Mouse (Mus musculus) ES-Bruce4 (cell line): ENCODE measurements around the gene Rilpl1. TPM values are rescaled to one million over a fixed set of nuclear protein-coding genes. Genes with fewer than 3 reads are reported as not detected.
A peak's percentile ranks its signal among the peaks of the same experiment; 100 is the strongest.

ENCODE experiments used
- H3K27ac ChIP-seq: 2 replicates; pipeline ENCODE4 v1.5.1; 2012; ENCODE audit warnings: low read length, inconsistent platforms; ENCODE audit not compliant: insufficient read depth
- H3K27me3 ChIP-seq: 2 replicates; pipeline ENCODE4 v1.6.1; 2012; ENCODE audit warnings: mild to moderate bottlenecking, low read length, inconsistent platforms; ENCODE audit not compliant: control insufficient read depth, poor library complexity, insufficient read depth, severe bottlenecking
- H3K36me3 ChIP-seq: 2 replicates; pipeline ENCODE4 v1.6.1; 2012; ENCODE audit warnings: inconsistent platforms, mild to moderate bottlenecking, low read length, moderate library complexity; ENCODE audit not compliant: control insufficient read depth, poor library complexity, insufficient read depth, severe bottlenecking
- H3K4me1 ChIP-seq: one replicate; pipeline ENCODE4 v1.8.1; 2011; ENCODE audit warnings: low read length; ENCODE audit not compliant: control insufficient read depth, insufficient read depth
- H3K4me3 ChIP-seq: 2 replicates; pipeline ENCODE4 v1.5.1; 2011; ENCODE audit warnings: low read depth, mild to moderate bottlenecking, low read length
- H3K9ac ChIP-seq: 2 replicates; pipeline ENCODE4 v1.6.1; 2012; ENCODE audit warnings: low read depth, mild to moderate bottlenecking, inconsistent platforms; ENCODE audit not compliant: poor library complexity, severe bottlenecking
- H3K9me3 ChIP-seq: replicated peaks from 2 replicates; pipeline ENCODE4 v1.6.1; 2012; ENCODE audit warnings: mild to moderate bottlenecking, low read length, inconsistent platforms; ENCODE audit not compliant: control insufficient read depth, poor library complexity, insufficient read depth, severe bottlenecking
- CTCF ChIP-seq: IDR thresholded peaks from one replicate; pipeline ENCODE4 v1.8.1; 2011; ENCODE audit warnings: low read depth, low read length
- EP300 ChIP-seq: IDR thresholded peaks from 2 replicates; pipeline ENCODE4 v1.6.1; 2011; ENCODE audit warnings: low read depth, low read length; ENCODE audit not compliant: insufficient read depth
- POLR2A ChIP-seq: IDR thresholded peaks from one replicate; pipeline ENCODE4 v1.8.1; 2011; ENCODE audit warnings: low read length; ENCODE audit not compliant: insufficient read depth
- polyA plus RNA-seq: library from polyadenylated mRNA; stranded (reverse); fragments of >200 nt; gene quantifications from 2 replicates; pipeline ENCODE4 v1.2.4, GENCODE M21; 2011; ENCODE audit warnings: low read depth; ENCODE audit not compliant: missing spikeins, insufficient read depth, insufficient read length

Gene Rilpl1
- polyA plus RNA-seq, 1 experiment: 18.0 TPM

GRCm38 (mm10) chr5:124509742-124510237 lies 21.4 kb downstream of the Rilpl1 start:
- no peak for TF ChIP-seq POLR2A
- TF ChIP-seq EP300: no peak
- TF ChIP-seq CTCF: no peak

GRCm38 (mm10) chr5:124509200-124509599 lies 22.0 kb downstream of the Rilpl1 start:
- Histone ChIP-seq H3K4me3 (no peak overlapping the region), H3K9me3 (no peaks in the 10 kb centered on the region), H3K27me3 (no peaks in the 10 kb centered on the region), H3K9ac (no peak overlapping the region), H3K36me3 (no peaks in the 10 kb centered on the region), H3K27ac (no peak overlapping the region), H3K4me1 (peaks cover 1% of the 10 kb centered on the region)
- no peak for TF ChIP-seq POLR2A
- TF ChIP-seq CTCF: no peak
- no peak for TF ChIP-seq EP300

More at GRCm38 (mm10) chr5:124509742-124510237, 21.4 kb downstream of the Rilpl1 start:
- H3K9me3 ChIP-seq: no peaks in the 10 kb centered on the region
- H3K4me3 ChIP-seq: no peak overlapping the region
- no peaks in the 10 kb centered on the region for H3K36me3 ChIP-seq
- H3K27me3 ChIP-seq: no peaks in the 10 kb centered on the region
- no peak overlapping the region for H3K9ac ChIP-seq
- no peak overlapping the region for H3K27ac ChIP-seq
- H3K4me1 ChIP-seq: peaks cover 1% of the 10 kb centered on the region

- TF ChIP-seq POLR2A (no peak), EP300 (no peak), CTCF (no peak)
Measured at GRCm38 (mm10) chr5:124506731-124507359, 24.3 kb downstream of the Rilpl1 start.

GRCm38 (mm10) chr5:124505235-124505634 lies 26.0 kb downstream of the Rilpl1 start:
- no peak overlapping the region for H3K4me3 ChIP-seq
- no peak overlapping the region for H3K27ac ChIP-seq
- H3K9ac ChIP-seq: no peak overlapping the region
- H3K36me3 ChIP-seq: no peaks in the 10 kb centered on the region
- H3K4me1 ChIP-seq: peaks cover 3% of the 10 kb centered on the region
- no peak for TF ChIP-seq EP300
- no peak for TF ChIP-seq CTCF
- no peak for TF ChIP-seq POLR2A
- H3K27me3 ChIP-seq: no peaks in the 10 kb centered on the region
- H3K9me3 ChIP-seq: no peaks in the 10 kb centered on the region

More at GRCm38 (mm10) chr5:124506731-124507359, 24.3 kb downstream of the Rilpl1 start:
- Histone ChIP-seq H3K27me3 (no peaks in the 10 kb centered on the region), H3K4me3 (no peak overlapping the region), H3K36me3 (no peaks in the 10 kb centered on the region), H3K9ac (no peak overlapping the region), H3K27ac (no peak overlapping the region), H3K4me1 (peaks cover 1% of the 10 kb centered on the region), H3K9me3 (no peaks in the 10 kb centered on the region)

GRCm38 (mm10) chr5:124503742-124504141 lies 27.4 kb downstream of the Rilpl1 start:
- H3K9ac ChIP-seq: 0 out of 2 replicates have a peak overlapping the region, but pooled peaks have one; percentile 8

GRCm38 (mm10) chr5:124501541-124501940 lies 29.6 kb downstream of the Rilpl1 start:
- Histone ChIP-seq H3K4me1 (peaks cover 1% of the 10 kb centered on the region), H3K4me3 (no peak overlapping the region), H3K27me3 (no peaks in the 10 kb centered on the region), H3K9me3 (no peaks in the 10 kb centered on the region), H3K9ac (no peak overlapping the region), H3K36me3 (no peaks in the 10 kb centered on the region), H3K27ac (no peak overlapping the region)
- TF ChIP-seq EP300: no peak
- no peak for TF ChIP-seq POLR2A
- TF ChIP-seq CTCF: no peak

More at GRCm38 (mm10) chr5:124503742-124504141, 27.4 kb downstream of the Rilpl1 start:
- no peak for TF ChIP-seq POLR2A
- TF ChIP-seq EP300: no peak
- no peak for TF ChIP-seq CTCF
- Histone ChIP-seq H3K4me1 (peaks cover 3% of the 10 kb centered on the region), H3K9me3 (no peaks in the 10 kb centered on the region), H3K36me3 (no peaks in the 10 kb centered on the region), H3K27me3 (no peaks in the 10 kb centered on the region), H3K27ac (peak overlapping the region; percentile 30; the same call in 1 of the 2 replicates), H3K4me3 (no peak overlapping the region)
